Mouse (Mus musculus): Measurements from ENCODE around the gene A730009L09Rik.

DNA sequence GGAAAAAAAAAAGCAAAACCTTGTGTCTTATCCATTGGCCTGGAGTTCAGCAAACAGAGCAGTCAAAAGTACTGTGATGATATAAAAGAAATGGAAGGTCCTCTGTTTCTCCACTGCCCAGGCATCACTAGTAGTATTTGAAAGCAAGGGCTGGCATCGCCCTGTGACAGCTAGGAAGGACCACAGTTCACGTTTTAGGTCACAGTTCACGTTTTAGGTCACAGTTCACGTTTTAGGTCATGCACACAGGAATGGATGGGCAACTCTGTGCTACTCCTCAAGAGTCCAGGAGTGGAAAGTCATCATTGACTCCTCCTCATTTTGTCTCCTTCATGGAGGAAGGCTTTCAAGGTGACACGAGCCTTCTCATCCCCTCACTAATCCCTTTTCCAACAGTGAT is 38.0 kb upstream of the A730009L09Rik start:
- TF ChIP-seq CTCF (IDR thresholded peaks at IDR 0.05; ENCODE audit: insufficient read depth, low read depth, low read length) (no peak), POLR2A (IDR thresholded peaks at IDR 0.05; ENCODE audit: insufficient read depth, low read depth, low read length) (no peak)
